Mouse (Mus musculus) MEL (cell line): ENCODE data around the gene Rph3al.

Experiments used
- CTCF ChIP-seq, 3 experiments: IDR thresholded peaks in 2 of 3; conservative IDR thresholded peaks in 1 of 3; 2 replicates each; pipeline ENCODE4 v1.5.1; 2011 to 2012; ENCODE audit warnings: low read length in 3 of 3, low read depth in 2 of 3, mild to moderate bottlenecking in 2 of 3, improper control_type of control experiment in 1 of 3, inconsistent platforms in 1 of 3, mixed read lengths in 1 of 3, moderate library complexity in 1 of 3; ENCODE audit not compliant: control insufficient read depth in 1 of 3, insufficient read depth in 1 of 3, poor library complexity in 1 of 3, severe bottlenecking in 1 of 3
- E2F4 ChIP-seq: IDR thresholded peaks from 2 replicates; pipeline ENCODE4 v1.6.1; 2011; ENCODE audit warnings: low read depth, low read length, improper control_type of control experiment, borderline replicate concordance
- KAT2A ChIP-seq: conservative IDR thresholded peaks from 2 replicates; pipeline ENCODE4 v1.6.1; 2012; ENCODE audit warnings: low read depth, low read length, improper control_type of control experiment, inconsistent platforms
- MAX ChIP-seq: IDR thresholded peaks from 2 replicates; pipeline ENCODE4 v1.6.1; 2011; ENCODE audit warnings: low read length, improper control_type of control experiment
- MAZ ChIP-seq: IDR thresholded peaks from 2 replicates; pipeline ENCODE4 v1.6.1; 2012; ENCODE audit warnings: low read depth, mild to moderate bottlenecking, inconsistent platforms, low read length, improper control_type of control experiment
- MEF2A ChIP-seq: IDR thresholded peaks from 2 replicates; pipeline ENCODE4 v1.6.1; 2014; ENCODE audit warnings: low read depth, mild to moderate bottlenecking, inconsistent platforms, low read length, improper control_type of control experiment; ENCODE audit not compliant: poor library complexity, insufficient replicate concordance, severe bottlenecking; ENCODE audit errors: extremely low read depth
- MYB ChIP-seq: IDR thresholded peaks from 2 replicates; pipeline ENCODE4 v1.6.1; 2011; ENCODE audit warnings: mild to moderate bottlenecking, low read depth, low read length, improper control_type of control experiment
- POLR2A ChIP-seq, 2 experiments: IDR thresholded peaks; 2 replicates each; pipeline ENCODE4 v1.6.1; 2011 to 2012; ENCODE audit warnings: low read length in 2 of 2, mild to moderate bottlenecking in 2 of 2, control low read depth in 1 of 2, improper control_type of control experiment in 1 of 2, low read depth in 1 of 2, moderate library complexity in 1 of 2; ENCODE audit not compliant: control insufficient read depth in 1 of 2, insufficient read depth in 1 of 2, poor library complexity in 1 of 2
- POLR2AphosphoS2 ChIP-seq: IDR thresholded peaks from 2 replicates; pipeline ENCODE4 v1.6.1; 2011; ENCODE audit warnings: low read length, improper control_type of control experiment
- POLR2AphosphoS5 ChIP-seq: IDR thresholded peaks from 2 replicates; pipeline ENCODE4 v1.6.1; 2012; ENCODE audit warnings: low read depth, borderline replicate concordance, mild to moderate bottlenecking, inconsistent platforms, low read length, moderate library complexity, mixed read lengths
- RCOR1 ChIP-seq: IDR thresholded peaks from 2 replicates; pipeline ENCODE4 v1.6.1; 2012; ENCODE audit warnings: low read depth, mild to moderate bottlenecking, inconsistent platforms, low read length, improper control_type of control experiment
- UBTF ChIP-seq: IDR thresholded peaks from 2 replicates; pipeline ENCODE4 v1.6.1; 2012; ENCODE audit warnings: low read depth, mild to moderate bottlenecking, inconsistent platforms, low read length, improper control_type of control experiment, moderate library complexity, borderline replicate concordance; ENCODE audit not compliant: insufficient read depth

DNA sequence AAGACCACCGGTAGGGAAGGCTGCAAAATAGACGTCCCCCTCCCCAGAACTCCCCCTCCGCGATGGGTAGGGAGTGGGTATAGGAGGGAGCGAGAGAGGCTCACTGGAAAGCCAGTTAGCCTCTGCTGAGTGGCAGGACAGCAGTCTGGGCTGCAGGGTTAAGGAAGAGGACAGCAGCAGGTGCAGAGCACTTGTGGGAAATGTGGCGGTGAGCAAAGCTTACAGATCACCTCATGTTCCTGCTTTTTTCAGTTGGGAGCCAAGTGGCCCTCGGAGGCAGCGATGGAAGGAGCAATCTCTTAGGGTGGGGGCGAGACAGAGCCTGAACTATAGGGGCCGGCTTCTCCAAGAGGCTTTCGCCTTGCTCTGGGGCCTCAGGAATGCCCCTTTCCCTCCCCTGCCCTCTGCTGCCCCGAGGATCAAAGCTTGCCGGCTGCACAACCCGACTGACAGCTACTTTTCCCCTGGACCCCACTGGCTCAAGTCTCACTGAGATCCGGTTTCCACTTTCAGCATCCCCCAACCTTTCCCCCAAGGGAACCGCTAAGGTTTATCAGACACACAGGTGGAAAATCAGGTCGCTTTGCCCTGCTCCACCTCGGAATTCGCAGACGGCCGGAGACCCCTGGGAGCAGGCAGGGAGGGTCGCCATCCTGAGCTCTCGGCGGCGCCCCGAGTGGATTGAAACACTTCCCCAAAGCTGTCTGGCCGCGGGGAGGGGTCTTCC lies 27.6 kb upstream of the Rph3al start:
- TF ChIP-seq RCOR1 (no peak), CTCF (IDR thresholded peaks at IDR 0.05 in 2 of 3, conservative IDR thresholded peaks at IDR 0.05 in 1 of 3; ENCODE audit: control insufficient read depth in 1 of 3, insufficient read depth in 1 of 3, low read depth in 2 of 3, low read length in 3 of 3, poor library complexity in 1 of 3, severe bottlenecking in 1 of 3) (no peak), POLR2A (IDR thresholded peaks at IDR 0.05; ENCODE audit: control insufficient read depth in 1 of 2, insufficient read depth in 1 of 2, low read depth in 1 of 2, low read length in 2 of 2, poor library complexity in 1 of 2) (no peak), POLR2AphosphoS5 (no peak), UBTF (no peak), MYB (no peak), POLR2AphosphoS2 (no peak), MAZ (no peak), KAT2A (no peak), E2F4 (no peak), MEF2A (no peak), MAX (no peak)
